Mouse (Mus musculus) forebrain, postnatal 0 days (tissue): ENCODE data around the gene Tomm70a. TPM values are rescaled to one million over a fixed set of nuclear protein-coding genes. Genes with fewer than 3 reads are reported as not detected.
A peak's percentile ranks its signal among the peaks of the same experiment; 100 is the strongest.

Experiments used
- ATAC-seq: fragments of 200-750 bp; cut with Nextera tagmentation; 2 replicates; pipeline ENCODE4 v1.8.0; 2017; ENCODE audit warnings: mild to moderate bottlenecking, moderate library complexity
- DNase-seq: peaks from one replicate; pipeline ENCODE4 v3.0.0-alpha.2; 2015
- H3K27ac ChIP-seq: fragments of 300-500 bp; sonication (generic); 2 replicates; pipeline ENCODE4 v1.5.1; 2014; ENCODE audit warnings: low read depth, mild to moderate bottlenecking, antibody characterized with exemption, low read length, moderate library complexity, mixed read lengths
- H3K27me3 ChIP-seq: fragments of 300-500 bp; sonication (generic); 2 replicates; pipeline ENCODE4 v1.6.1; 2014; ENCODE audit warnings: mild to moderate bottlenecking, low read length, mixed read lengths; ENCODE audit not compliant: insufficient read depth
- H3K36me3 ChIP-seq: fragments of 300-500 bp; sonication (generic); 2 replicates; pipeline ENCODE4 v1.6.1; 2014; ENCODE audit warnings: mild to moderate bottlenecking, moderate library complexity; ENCODE audit not compliant: insufficient read depth
- H3K4me1 ChIP-seq: fragments of 300-500 bp; sonication (generic); 2 replicates; pipeline ENCODE4 v1.6.1; 2014; ENCODE audit warnings: antibody characterized with exemption; ENCODE audit not compliant: insufficient read depth
- H3K4me2 ChIP-seq: fragments of 300-500 bp; sonication (generic); 2 replicates; pipeline ENCODE4 v1.6.1; 2014; ENCODE audit warnings: low read depth, mild to moderate bottlenecking, moderate library complexity
- H3K4me3 ChIP-seq: fragments of 300-500 bp; sonication (generic); 2 replicates; pipeline ENCODE4 v1.5.1; 2014; ENCODE audit warnings: low read depth, low read length, mixed read lengths
- H3K9ac ChIP-seq: fragments of 300-500 bp; sonication (generic); 2 replicates; pipeline ENCODE4 v1.6.1; 2014; ENCODE audit warnings: mild to moderate bottlenecking
- H3K9me3 ChIP-seq: fragments of 300-500 bp; sonication (generic); 2 replicates; pipeline ENCODE4 v1.6.1; 2016; ENCODE audit warnings: low read length
- CTCF ChIP-seq: sonication (generic); IDR thresholded peaks from 2 replicates; pipeline ENCODE4 v1.5.1; 2016; ENCODE audit warnings: antibody characterized with exemption, control low read depth, low read depth
- WGBS: fragments of 180-500 bp; shearing (Covaris S2); extraction: QIAGEN DNeasy Blood & Tissue Kit; methylation state at CpG from one replicate; pipeline ENCODE4 v1.1.7; 2014; 5-methylcytosine and 5-hydroxymethylcytosine counted together
- polyA plus RNA-seq: library from polyadenylated mRNA; unstranded; fragments of >200 nt; fragmentation: Nextera tagmentation; extraction: Ambion mirVana; gene quantifications from 2 replicates; pipeline ENCODE4 v1.2.1, GENCODE M21; 2015
- total RNA-seq: library from RNA; depleted of rRNA; stranded (reverse); fragments of >200 nt; gene quantifications from 2 replicates; pipeline ENCODE4 v1.2.3, GENCODE M21; 2014

Tomm70a gene
- total and polyA plus RNA-seq, 2 experiments from 2014 or later: 65.7 to 138 TPM

- Histone ChIP-seq H3K9ac (peak overlapping the region; percentile 97), H3K27me3 (0 out of 2 replicates have a peak, but pooled peaks cover 3% of the 10 kb centered on the region), H3K9me3 (no peaks in the 10 kb centered on the region), H3K4me2 (peak overlapping the region; percentile 76), H3K4me3 (peak overlapping the region; percentile 99), H3K4me1 (peaks cover 15% of the 10 kb centered on the region), H3K27ac (no peak overlapping the region), H3K36me3 (no peaks in the 10 kb centered on the region)
- no peak for DNase-seq
- ATAC-seq: no peak
- WGBS: 69% methylated on average over 6 of the region's 6 CpGs
- TF ChIP-seq CTCF: no peak
Observed at GRCm38 (mm10) chr16:57122682-57123445, 1.4 kb downstream of the Tomm70a start.

DNA sequence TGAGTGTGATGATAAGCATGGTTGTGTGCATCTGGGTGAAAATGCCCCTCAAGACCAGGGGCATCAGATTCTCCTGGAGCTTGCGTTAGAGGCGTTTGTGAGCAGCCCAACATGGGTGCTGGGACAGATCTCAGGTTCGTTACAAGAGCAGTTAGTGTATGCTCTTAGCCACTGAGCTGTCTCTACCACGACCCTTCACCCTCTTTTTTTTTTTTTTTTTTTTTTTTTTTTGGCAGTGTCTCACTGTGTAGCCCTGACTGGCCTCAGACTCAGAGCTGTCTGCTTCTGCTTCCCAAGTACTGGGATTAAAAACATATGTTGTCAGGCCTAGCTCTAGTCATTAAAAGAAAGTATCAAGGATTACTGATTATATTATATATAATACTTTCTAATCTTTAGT, 4.8 kb downstream of the Tomm70a start:
- H3K27ac ChIP-seq: no peak overlapping the region
- no peaks in the 10 kb centered on the region for H3K27me3 ChIP-seq
- DNase-seq (no peak), ATAC-seq (no peak)
- no peak for TF ChIP-seq CTCF
- no peaks in the 10 kb centered on the region for H3K36me3 ChIP-seq
- no peaks in the 10 kb centered on the region for H3K9me3 ChIP-seq
- H3K9ac ChIP-seq: no peak overlapping the region
- H3K4me3 ChIP-seq: no peak overlapping the region
- peaks cover 15% of the 10 kb centered on the region for H3K4me1 ChIP-seq
- H3K4me2 ChIP-seq: no peak overlapping the region
- WGBS: 82% methylated on average over 4 of the region's 4 CpGs

DNA sequence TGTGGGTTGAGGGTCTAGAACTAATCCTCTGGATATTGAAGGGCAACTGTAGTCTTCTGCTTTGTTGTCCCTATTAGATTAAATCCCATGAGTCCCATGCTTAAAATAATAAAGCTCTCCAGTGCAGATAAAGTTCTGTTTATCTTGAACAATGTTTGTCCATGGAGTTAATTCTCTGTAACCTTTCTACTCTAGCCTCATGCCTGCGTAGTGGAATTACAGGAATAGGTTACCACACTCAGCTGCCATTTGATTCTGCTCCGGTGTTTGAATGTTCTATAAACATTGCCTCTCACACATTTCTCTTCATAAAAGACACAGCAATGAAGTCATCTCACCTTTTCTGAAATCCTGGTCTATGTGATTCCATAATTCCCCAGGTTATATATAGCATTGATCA, 6.3 kb downstream of the Tomm70a start:
- Histone ChIP-seq H3K36me3 (no peaks in the 10 kb centered on the region), H3K9ac (no peak overlapping the region), H3K27me3 (no peaks in the 10 kb centered on the region), H3K9me3 (no peaks in the 10 kb centered on the region), H3K4me3 (no peak overlapping the region), H3K27ac (no peak overlapping the region), H3K4me2 (no peak overlapping the region), H3K4me1 (peaks cover 12% of the 10 kb centered on the region)
- DNase-seq (no peak), ATAC-seq (no peak)
- 88% methylated on average over 2 of the region's 2 CpGs for WGBS
- no peak for TF ChIP-seq CTCF

DNA sequence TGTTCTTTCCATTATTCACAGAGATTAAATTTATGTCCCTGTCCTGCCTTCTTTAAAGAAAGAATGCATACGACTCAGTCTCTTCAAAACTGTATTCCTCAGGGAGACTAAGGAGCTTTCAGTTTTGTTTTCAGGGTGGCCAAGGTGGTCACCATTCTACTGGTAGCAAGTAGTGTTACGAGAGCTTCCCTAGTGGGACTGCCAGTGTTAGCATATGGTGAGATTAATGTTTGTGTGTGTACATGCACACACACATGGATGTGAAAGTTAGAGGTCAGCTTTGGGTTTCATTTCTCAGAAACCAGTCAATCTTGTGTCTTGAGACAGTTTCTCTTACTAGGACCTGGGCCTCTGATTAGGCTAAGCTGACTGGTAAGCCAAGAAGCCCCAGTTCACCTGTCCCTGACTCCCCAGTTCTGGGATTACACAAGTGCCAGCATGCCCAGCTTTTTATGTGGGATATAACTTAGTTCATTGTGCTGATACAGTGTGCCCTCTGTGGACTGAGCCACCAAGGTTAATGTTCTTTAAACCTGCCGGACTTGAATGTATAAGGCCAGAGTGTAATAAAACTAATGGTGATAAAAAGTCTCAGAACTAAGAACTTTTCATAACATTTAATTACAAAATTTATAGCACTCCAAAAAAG, 9.4 kb downstream of the Tomm70a start:
- no peak for DNase-seq
- Histone ChIP-seq H3K4me1 (no peaks in the 10 kb centered on the region), H3K4me2 (no peak overlapping the region), H3K9ac (no peak overlapping the region), H3K9me3 (no peaks in the 10 kb centered on the region), H3K27me3 (no peaks in the 10 kb centered on the region), H3K36me3 (peaks cover 11% of the 10 kb centered on the region), H3K4me3 (no peak overlapping the region), H3K27ac (no peak overlapping the region)
- no peak for TF ChIP-seq CTCF
- WGBS: 83% methylated on average over 3 of the region's 3 CpGs
- ATAC-seq: no peak

DNA sequence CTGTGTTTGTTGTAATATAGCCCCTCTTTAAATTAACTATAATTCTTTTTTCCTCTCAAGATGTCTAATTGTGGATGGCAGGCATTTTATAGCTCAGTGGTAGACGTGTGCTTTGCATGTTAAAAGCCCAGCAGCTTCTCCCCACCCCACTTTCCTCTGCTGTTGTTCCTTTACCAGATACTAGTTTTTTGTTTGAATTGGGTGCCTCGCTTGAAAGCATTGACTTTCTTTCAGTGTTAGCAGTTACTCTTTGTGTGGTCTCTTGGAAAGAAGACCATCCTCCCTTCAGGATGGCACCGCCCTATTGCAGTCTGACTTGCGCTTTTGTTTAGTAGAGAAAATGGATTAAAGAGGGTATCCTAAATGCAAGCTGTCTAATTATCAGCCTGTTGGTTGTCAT, 10.0 kb downstream of the Tomm70a start:
- Histone ChIP-seq H3K4me1 (no peaks in the 10 kb centered on the region), H3K27ac (no peak overlapping the region), H3K9me3 (no peaks in the 10 kb centered on the region), H3K27me3 (no peaks in the 10 kb centered on the region), H3K36me3 (peaks cover 11% of the 10 kb centered on the region), H3K4me2 (no peak overlapping the region), H3K9ac (no peak overlapping the region), H3K4me3 (no peak overlapping the region)
- ATAC-seq (no peak), DNase-seq (no peak)
- 51% methylated on average over 4 of the region's 4 CpGs for WGBS
- no peak for TF ChIP-seq CTCF

- H3K4me1 ChIP-seq: no peaks in the 10 kb centered on the region
- H3K9me3 ChIP-seq: no peaks in the 10 kb centered on the region
- TF ChIP-seq CTCF: no peak
- H3K4me2 ChIP-seq: no peak overlapping the region
- DNase-seq (no peak), ATAC-seq (no peak)
- no peak overlapping the region for H3K4me3 ChIP-seq
- 85% methylated on average over 1 of the region's 1 CpGs for WGBS
- H3K27me3 ChIP-seq: no peaks in the 10 kb centered on the region
- H3K9ac ChIP-seq: no peak overlapping the region
- no peak overlapping the region for H3K27ac ChIP-seq
- H3K36me3 ChIP-seq: peaks cover 15% of the 10 kb centered on the region
Observed at GRCm38 (mm10) chr16:57132326-57132725, 10.8 kb downstream of the Tomm70a start.

- ATAC-seq: no peak
- H3K4me3 ChIP-seq: no peak overlapping the region
- WGBS: 94% methylated on average over 6 of the region's 6 CpGs
- H3K9me3 ChIP-seq: no peaks in the 10 kb centered on the region
- H3K9ac ChIP-seq: no peak overlapping the region
- TF ChIP-seq CTCF: no peak
- H3K4me1 ChIP-seq: no peaks in the 10 kb centered on the region
- DNase-seq: no peak
- H3K36me3 ChIP-seq: peaks cover 18% of the 10 kb centered on the region
- no peaks in the 10 kb centered on the region for H3K27me3 ChIP-seq
- H3K4me2 ChIP-seq: no peak overlapping the region
- no peak overlapping the region for H3K27ac ChIP-seq
Observed at GRCm38 (mm10) chr16:57133611-57134010, 12.1 kb downstream of the Tomm70a start.
